Mouse (Mus musculus): Measurements from ENCODE around the gene 1700028J19Rik. TPM values are rescaled to one million over a fixed set of nuclear protein-coding genes. Genes with fewer than 3 reads are reported as not detected.
"Not testable (repeated sequence)": the region's sequence is repeated elsewhere in the genome, so short reads cannot be mapped to it uniquely, and the experiment has no call there.

The 1700028J19Rik gene
- polyA plus RNA-seq, 1 experiment from 2014 or later = 1.4 TPM

GRCm38 (mm10) chr7:44207135-44207534 is 39.4 kb downstream of the 1700028J19Rik start, which contains the start of gene Klk1b4:
Gene Klk1b4, plus strand, starts transcription at chr7:44207435.
- not testable (repeated sequence) for H3K27ac ChIP-seq (ENCODE audit: low read length); H3K27me3 ChIP-seq (ENCODE audit: control insufficient read depth, insufficient read depth, low read length); H3K9me3 ChIP-seq (replicated peaks; ENCODE audit: control insufficient read depth, low read length); H3K36me3 ChIP-seq (ENCODE audit: control insufficient read depth, insufficient read depth, low read length); H3K9ac ChIP-seq (ENCODE audit: low read length); ATAC-seq (ENCODE audit: insufficient read depth, low FRiP score); H3K4me2 ChIP-seq (ENCODE audit: low read depth, low read length); H3K4me3 ChIP-seq (replicated peaks; ENCODE audit: low read length); H3K4me1 ChIP-seq (ENCODE audit: control insufficient read depth, insufficient read depth, low read length)
- WGBS = 41% methylated on average over 3 of the region's 3 CpGs

GRCm38 (mm10) chr7:44197891-44198290 is 48.6 kb downstream of the 1700028J19Rik start, which contains the start of gene Klk1b3:
Gene Klk1b3, plus strand, starts transcription at chr7:44198191.
- no peaks in the 10 kb centered on the region for H3K27me3 ChIP-seq (ENCODE audit: control insufficient read depth, insufficient read depth, low read length)

GRCm38 (mm10) chr7:44193466-44193865 is 53.0 kb downstream of the 1700028J19Rik start:
- H3K4me1 ChIP-seq (ENCODE audit: control insufficient read depth, insufficient read depth, low read length); H3K27me3 ChIP-seq (ENCODE audit: control insufficient read depth, insufficient read depth, low read length); ATAC-seq (ENCODE audit: insufficient read depth, low FRiP score); H3K9me3 ChIP-seq (replicated peaks; ENCODE audit: control insufficient read depth, low read length); H3K4me2 ChIP-seq (ENCODE audit: low read depth, low read length); H3K9ac ChIP-seq (ENCODE audit: low read length); H3K27ac ChIP-seq (ENCODE audit: low read length); H3K4me3 ChIP-seq (replicated peaks; ENCODE audit: low read length); H3K36me3 ChIP-seq (ENCODE audit: control insufficient read depth, insufficient read depth, low read length): not testable (repeated sequence)
- WGBS = 88% methylated on average over 1 of the region's 1 CpGs

More at GRCm38 (mm10) chr7:44197891-44198290, 48.6 kb downstream of the 1700028J19Rik start, which contains the start of gene Klk1b3:
- H3K9ac ChIP-seq (ENCODE audit: low read length) = no peak within 1 kb of the TSS
- 63% methylated on average over 3 of the region's 3 CpGs for WGBS
- ATAC-seq (ENCODE audit: insufficient read depth, low FRiP score) = no peak
- no peak within 1 kb of the TSS for H3K4me3 ChIP-seq (replicated peaks; ENCODE audit: low read length)
- H3K4me2 ChIP-seq (ENCODE audit: low read depth, low read length) = no peak within 1 kb of the TSS
- no peaks in the 10 kb centered on the region for H3K4me1 ChIP-seq (ENCODE audit: control insufficient read depth, insufficient read depth, low read length)
- no peaks in the 10 kb centered on the region for H3K9me3 ChIP-seq (replicated peaks; ENCODE audit: control insufficient read depth, low read length)
- no peak within 1 kb of the TSS for H3K27ac ChIP-seq (ENCODE audit: low read length)
- no peaks in the 10 kb centered on the region for H3K36me3 ChIP-seq (ENCODE audit: control insufficient read depth, insufficient read depth, low read length)

- not testable (repeated sequence) for H3K36me3 ChIP-seq (ENCODE audit: control insufficient read depth, insufficient read depth, low read length); H3K4me3 ChIP-seq (replicated peaks; ENCODE audit: low read length); H3K4me1 ChIP-seq (ENCODE audit: control insufficient read depth, insufficient read depth, low read length); H3K27ac ChIP-seq (ENCODE audit: low read length); H3K9me3 ChIP-seq (replicated peaks; ENCODE audit: control insufficient read depth, low read length); ATAC-seq (ENCODE audit: insufficient read depth, low FRiP score); H3K27me3 ChIP-seq (ENCODE audit: control insufficient read depth, insufficient read depth, low read length); H3K4me2 ChIP-seq (ENCODE audit: low read depth, low read length); H3K9ac ChIP-seq (ENCODE audit: low read length)
Measured at GRCm38 (mm10) chr7:44187936-44188335, 58.6 kb downstream of the 1700028J19Rik start, which contains the start of gene Klk1b24. Gene Klk1b24, plus strand, starts transcription at chr7:44188236.

GRCm38 (mm10) chr7:44186516-44186915 is 60.0 kb downstream of the 1700028J19Rik start:
- WGBS = 56% methylated on average over 8 of the region's 8 CpGs
- ATAC-seq (ENCODE audit: insufficient read depth, low FRiP score) = peak; percentile 62; the same call in 1 of the 2 replicates
- H3K9me3 ChIP-seq (replicated peaks; ENCODE audit: control insufficient read depth, low read length) = not testable (repeated sequence)

More at GRCm38 (mm10) chr7:44186516-44186915, 60.0 kb downstream of the 1700028J19Rik start:
- H3K4me3 ChIP-seq (replicated peaks; ENCODE audit: low read length); H3K36me3 ChIP-seq (ENCODE audit: control insufficient read depth, insufficient read depth, low read length); H3K27ac ChIP-seq (ENCODE audit: low read length); H3K27me3 ChIP-seq (ENCODE audit: control insufficient read depth, insufficient read depth, low read length); H3K4me1 ChIP-seq (ENCODE audit: control insufficient read depth, insufficient read depth, low read length); H3K4me2 ChIP-seq (ENCODE audit: low read depth, low read length); H3K9ac ChIP-seq (ENCODE audit: low read length): not testable (repeated sequence)

Other genes with a start within 250 kb of the 1700028J19Rik start
- gene Klk1b26, start 234.5 kb downstream of the 1700028J19Rik start, polyA plus RNA-seq (2015; fragmentation: Nextera tagmentation; extraction: Ambion mirVana) = 0.94 TPM in 1 of 2 replicates, not detected in the other
- not detected in 2 replicates for gene Klk1b27, start 194.4 kb downstream of the 1700028J19Rik start, polyA plus RNA-seq (2015; fragmentation: Nextera tagmentation; extraction: Ambion mirVana)
- gene Klk1b21, start 144.4 kb downstream of the 1700028J19Rik start, polyA plus RNA-seq (2015; fragmentation: Nextera tagmentation; extraction: Ambion mirVana) = not detected in 2 replicates
- gene Klk1b22, start 134.0 kb downstream of the 1700028J19Rik start, polyA plus RNA-seq (2015; fragmentation: Nextera tagmentation; extraction: Ambion mirVana) = not detected in 2 replicates
- gene Klk1b16, start 109.9 kb downstream of the 1700028J19Rik start, polyA plus RNA-seq (2015; fragmentation: Nextera tagmentation; extraction: Ambion mirVana) = 0.25 TPM in 1 of 2 replicates, not detected in the other
- 0.41 TPM in 1 of 2 replicates, not detected in the other for gene Klk1b24, start 58.5 kb downstream of the 1700028J19Rik start, polyA plus RNA-seq (2015; fragmentation: Nextera tagmentation; extraction: Ambion mirVana)
- 0.61 TPM in 2 replicates for gene Klk1b3, start 48.5 kb downstream of the 1700028J19Rik start, polyA plus RNA-seq (2015; fragmentation: Nextera tagmentation; extraction: Ambion mirVana)
- gene Klk1b4, start 39.3 kb downstream of the 1700028J19Rik start, polyA plus RNA-seq (2015; fragmentation: Nextera tagmentation; extraction: Ambion mirVana) = 0.72 and 0.90 TPM in 2 replicates
- gene Klk1b5, start 30.8 kb downstream of the 1700028J19Rik start, polyA plus RNA-seq (2015; fragmentation: Nextera tagmentation; extraction: Ambion mirVana) = 0.22 and 0.25 TPM in 2 replicates
- 30.6 and 59.7 TPM in 2 replicates for gene Klk1, start 21.3 kb downstream of the 1700028J19Rik start, polyA plus RNA-seq (2015; fragmentation: Nextera tagmentation; extraction: Ambion mirVana)
- 0.13 TPM in 1 of 2 replicates, not detected in the other for gene Gm36864, start 10.5 kb downstream of the 1700028J19Rik start, polyA plus RNA-seq (2015; fragmentation: Nextera tagmentation; extraction: Ambion mirVana)
- 131 and 139 TPM in 2 replicates for gene 2410002F23Rik, start within 50 bp of the 1700028J19Rik start, polyA plus RNA-seq (2015; fragmentation: Nextera tagmentation; extraction: Ambion mirVana)
- gene Acp4, start 10.7 kb upstream of the 1700028J19Rik start, polyA plus RNA-seq (2015; fragmentation: Nextera tagmentation; extraction: Ambion mirVana) = 0.27 TPM in 1 of 2 replicates, not detected in the other
- gene Gm15517, start 14.8 kb upstream of the 1700028J19Rik start, polyA plus RNA-seq (2015; fragmentation: Nextera tagmentation; extraction: Ambion mirVana) = not detected in 2 replicates
- 6.1 and 7.4 TPM in 2 replicates for gene Clec11a, start 60.2 kb upstream of the 1700028J19Rik start, polyA plus RNA-seq (2015; fragmentation: Nextera tagmentation; extraction: Ambion mirVana)
- 1.7 TPM in 2 replicates for gene Shank1, start 63.6 kb upstream of the 1700028J19Rik start, polyA plus RNA-seq (2015; fragmentation: Nextera tagmentation; extraction: Ambion mirVana)
- 1.3 and 1.5 TPM in 2 replicates for gene Syt3, start 137.4 kb upstream of the 1700028J19Rik start, polyA plus RNA-seq (2015; fragmentation: Nextera tagmentation; extraction: Ambion mirVana)
- gene 1700008O03Rik, start 139.1 kb upstream of the 1700028J19Rik start, polyA plus RNA-seq (2015; fragmentation: Nextera tagmentation; extraction: Ambion mirVana) = 0.84 and 1.2 TPM in 2 replicates
- 0.31 and 0.52 TPM in 2 replicates for gene Lrrc4b, start 182.3 kb upstream of the 1700028J19Rik start, polyA plus RNA-seq (2015; fragmentation: Nextera tagmentation; extraction: Ambion mirVana)
- gene Aspdh, start 218.7 kb upstream of the 1700028J19Rik start, polyA plus RNA-seq (2015; fragmentation: Nextera tagmentation; extraction: Ambion mirVana) = 0.72 and 0.87 TPM in 2 replicates
- gene Josd2, start 221.3 kb upstream of the 1700028J19Rik start, polyA plus RNA-seq (2015; fragmentation: Nextera tagmentation; extraction: Ambion mirVana) = 88.0 and 102 TPM in 2 replicates
- 69.9 and 80.7 TPM in 2 replicates for gene Emc10, start 249.8 kb upstream of the 1700028J19Rik start, polyA plus RNA-seq (2015; fragmentation: Nextera tagmentation; extraction: Ambion mirVana)
- gene Fam71e1, start 249.9 kb upstream of the 1700028J19Rik start, polyA plus RNA-seq (2015; fragmentation: Nextera tagmentation; extraction: Ambion mirVana) = 7.0 and 8.2 TPM in 2 replicates